Mouse (Mus musculus) cortical plate, adult 2 months (tissue): Measurements from ENCODE around the gene Ier5l. TPM values are rescaled to one million over a fixed set of nuclear protein-coding genes. Genes with fewer than 3 reads are reported as not detected.
A peak's percentile ranks its signal among the peaks of the same experiment; 100 is the strongest.

ENCODE experiments used
- H3K27ac ChIP-seq: fragments of 200-500 bp; 2 replicates; pipeline ENCODE4 v1.5.1; 2012; ENCODE audit warnings: low read length, control low read depth, inconsistent platforms; ENCODE audit not compliant: insufficient read depth
- H3K4me1 ChIP-seq: fragments of 200-500 bp; 2 replicates; pipeline ENCODE4 v1.6.1; 2011; ENCODE audit warnings: low read length; ENCODE audit not compliant: control insufficient read depth, insufficient read depth
- H3K4me3 ChIP-seq: fragments of 200-500 bp; 2 replicates; pipeline ENCODE4 v1.5.1; 2011; ENCODE audit warnings: mild to moderate bottlenecking, low read length, control low read depth; ENCODE audit not compliant: insufficient read depth
- CTCF ChIP-seq: fragments of 200-500 bp; IDR thresholded peaks from 2 replicates; pipeline ENCODE4 v1.5.1; 2011; ENCODE audit warnings: mild to moderate bottlenecking, control low read depth, low read length; ENCODE audit not compliant: insufficient read depth; ENCODE audit errors: extremely low read depth
- POLR2A ChIP-seq: fragments of 200-500 bp; IDR thresholded peaks from 2 replicates; pipeline ENCODE4 v1.6.1; 2011; ENCODE audit warnings: mild to moderate bottlenecking, low read length, control low read depth; ENCODE audit not compliant: insufficient read depth; ENCODE audit errors: extremely low read depth
- polyA plus RNA-seq: library from polyadenylated mRNA; depleted of rRNA; stranded (reverse); fragments of >200 nt; gene quantifications from 2 replicates; pipeline ENCODE4 v1.2.3, GENCODE M21; 2012

Ier5l gene
- polyA plus RNA-seq, 1 experiment = 22.1 TPM

GRCm38 (mm10) chr2:30444006-30444405 lies 30.0 kb downstream of the Ier5l start:
- no peak for TF ChIP-seq POLR2A
- TF ChIP-seq CTCF = no peak
- Histone ChIP-seq H3K4me1 (peaks cover 14% of the 10 kb centered on the region), H3K4me3 (no peak overlapping the region), H3K27ac (no peak overlapping the region)

- H3K27ac ChIP-seq = peak overlapping the region; percentile 97; the same call in 1 of the 2 replicates
- no peak overlapping the region for H3K4me3 ChIP-seq
- TF ChIP-seq POLR2A = no peak
- no peak for TF ChIP-seq CTCF
- H3K4me1 ChIP-seq = peaks cover 14% of the 10 kb centered on the region
Observed at GRCm38 (mm10) chr2:30443281-30443680, 30.7 kb downstream of the Ier5l start.

GRCm38 (mm10) chr2:30442498-30442890 lies 31.5 kb downstream of the Ier5l start:
- H3K27ac ChIP-seq = peak overlapping the region; percentile 97
- no peak overlapping the region for H3K4me3 ChIP-seq
- TF ChIP-seq POLR2A (no peak), CTCF (no peak)
- H3K4me1 ChIP-seq = peaks cover 14% of the 10 kb centered on the region

DNA sequence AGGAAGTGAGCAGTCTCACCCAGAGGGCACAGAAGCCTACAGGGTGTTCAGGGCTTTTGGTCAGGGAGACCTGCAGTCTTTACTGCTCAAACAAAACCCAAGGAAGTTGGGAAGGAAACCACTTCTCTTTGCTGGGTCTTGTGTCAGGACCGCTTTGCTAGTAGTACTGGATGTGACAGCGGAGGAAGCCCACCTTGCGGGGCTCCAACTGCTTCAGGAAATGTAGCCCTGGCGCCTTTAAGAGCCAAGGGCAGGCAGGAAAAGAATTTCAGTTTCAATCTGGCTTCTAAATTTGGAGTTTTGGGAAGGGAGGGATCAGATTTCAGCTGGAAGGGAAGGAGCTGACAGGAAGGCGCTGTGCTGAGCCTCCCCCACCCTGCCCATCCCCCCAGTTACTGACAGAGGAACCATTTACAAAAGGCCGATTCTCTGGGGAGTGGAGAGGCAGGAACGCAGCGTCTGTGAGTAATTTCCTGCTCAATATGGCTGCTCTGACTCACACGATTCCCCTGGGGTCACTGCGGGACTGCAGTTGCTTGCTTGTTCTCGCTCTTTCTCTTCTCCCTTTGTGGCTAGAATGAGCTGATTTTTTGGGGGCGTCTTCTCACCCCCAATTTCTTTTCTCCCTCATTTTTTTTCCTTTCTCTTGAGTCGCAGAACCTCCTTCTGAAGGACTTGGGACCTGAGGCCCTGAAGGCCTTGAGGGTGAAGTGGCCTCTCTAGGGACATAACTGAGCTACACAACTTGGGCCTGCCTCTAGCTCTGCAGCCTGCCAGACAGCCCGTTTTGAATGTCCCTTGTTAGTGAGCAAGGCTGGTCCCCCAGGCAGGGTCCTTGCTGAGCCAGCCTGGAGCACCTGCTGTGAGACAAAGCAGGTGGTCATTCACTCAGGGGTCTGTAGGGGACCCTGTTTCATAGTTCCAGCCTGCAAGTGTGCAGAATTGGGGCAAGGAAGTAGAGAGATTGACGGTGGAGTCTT lies 32.2 kb downstream of the Ier5l start:
- Histone ChIP-seq H3K4me3 (peak overlapping the region; percentile 4; the same call in 1 of the 2 replicates), H3K4me1 (peaks cover 14% of the 10 kb centered on the region), H3K27ac (peak overlapping the region; percentile 97)
- TF ChIP-seq CTCF (no peak), POLR2A (peak; percentile 65; the same call in 1 of the 2 replicates)

DNA sequence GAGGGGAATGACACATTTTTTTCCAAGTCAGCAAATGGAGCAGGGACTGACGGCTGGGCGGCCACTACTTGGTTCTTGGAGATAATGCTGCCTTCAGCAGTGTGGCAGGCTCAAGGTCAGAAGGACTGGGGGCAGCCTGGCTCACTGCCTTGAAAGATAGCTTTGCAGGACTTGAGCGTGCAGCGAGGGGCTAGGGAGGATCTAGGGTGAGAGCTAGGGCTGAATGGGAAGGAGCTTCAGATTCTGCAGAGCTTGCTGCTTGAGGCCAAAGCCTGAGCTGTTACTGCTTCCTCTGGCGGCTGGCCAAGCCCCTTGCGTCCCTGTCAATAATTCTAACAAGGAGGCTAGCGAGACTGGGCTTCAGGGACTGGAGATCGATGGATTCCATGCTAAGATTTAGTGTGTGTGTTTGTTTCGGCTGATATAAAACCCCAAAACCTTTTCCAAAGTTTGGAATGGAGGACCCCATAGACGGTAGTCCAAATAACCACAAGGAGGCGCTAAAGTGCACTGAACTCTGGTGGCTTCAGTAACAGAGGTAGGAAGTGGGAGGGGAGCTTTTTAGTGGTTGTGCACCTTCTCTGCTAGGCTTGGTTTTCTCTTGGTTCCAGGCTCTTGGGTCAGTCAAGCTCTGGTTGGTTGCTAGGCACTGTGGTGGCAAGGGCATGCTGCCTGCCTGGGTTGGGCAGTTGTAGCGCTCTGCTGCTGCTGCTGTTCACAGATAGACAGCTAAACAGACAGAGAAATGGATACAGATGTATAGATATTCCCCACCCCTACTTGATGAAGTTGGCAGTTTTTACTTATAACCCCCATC lies 33.1 kb downstream of the Ier5l start:
- Histone ChIP-seq H3K27ac (peak overlapping the region; percentile 97), H3K4me1 (peaks cover 14% of the 10 kb centered on the region), H3K4me3 (no peak overlapping the region)
- TF ChIP-seq POLR2A (0 out of 2 replicates have a peak, but pooled peaks have one; percentile 51), CTCF (peak; percentile 69)

DNA sequence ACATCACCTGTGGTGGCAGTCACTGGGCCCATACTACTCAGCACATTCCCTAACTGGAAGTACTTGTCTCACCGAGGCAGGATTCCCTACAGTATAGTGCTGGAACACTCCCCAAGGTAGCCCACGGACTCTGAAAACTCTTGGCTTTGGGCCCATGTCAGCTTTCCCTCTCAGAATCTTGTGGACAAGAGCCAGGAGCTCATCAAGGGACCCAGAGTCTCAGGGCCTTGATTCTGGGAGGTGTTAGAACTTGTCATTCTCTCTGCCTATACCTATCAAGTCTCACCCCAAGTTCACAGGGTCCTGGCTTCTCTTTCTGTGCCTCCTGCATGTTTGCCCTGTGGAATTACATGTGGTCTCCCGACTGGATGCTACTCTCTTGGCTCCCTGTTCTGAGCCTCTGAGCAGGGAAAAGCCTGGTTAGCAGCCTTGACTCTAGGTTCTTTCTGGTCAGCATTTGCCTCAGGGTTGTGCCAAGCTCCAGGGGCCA lies 33.8 kb downstream of the Ier5l start:
- TF ChIP-seq CTCF (no peak), POLR2A (no peak)
- Histone ChIP-seq H3K27ac (peak overlapping the region; percentile 97), H3K4me3 (no peak overlapping the region), H3K4me1 (peaks cover 14% of the 10 kb centered on the region)

DNA sequence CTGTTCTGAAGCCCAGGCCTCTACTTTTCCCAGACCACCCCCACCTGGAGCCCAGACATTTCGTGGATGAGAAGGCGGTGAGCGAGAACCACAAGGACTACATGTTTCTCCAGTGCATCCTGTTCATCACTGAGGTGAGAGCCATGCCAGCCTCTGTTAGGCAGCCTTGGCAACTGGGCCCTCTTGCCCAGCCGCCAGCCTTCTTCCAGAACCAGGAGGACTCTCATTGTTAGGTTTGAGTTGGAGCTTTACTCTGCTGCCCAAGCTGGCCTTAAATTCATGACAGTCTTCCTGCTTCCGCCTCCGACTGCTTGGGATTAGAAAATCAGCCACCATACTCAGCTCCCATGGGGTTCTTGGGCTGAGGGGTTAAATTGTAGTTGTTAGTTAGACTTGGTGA lies 34.4 kb downstream of the Ier5l start:
- TF ChIP-seq CTCF = no peak
- TF ChIP-seq POLR2A = no peak
- H3K27ac ChIP-seq = no peak overlapping the region
- no peak overlapping the region for H3K4me3 ChIP-seq
- H3K4me1 ChIP-seq = peaks cover 14% of the 10 kb centered on the region

DNA sequence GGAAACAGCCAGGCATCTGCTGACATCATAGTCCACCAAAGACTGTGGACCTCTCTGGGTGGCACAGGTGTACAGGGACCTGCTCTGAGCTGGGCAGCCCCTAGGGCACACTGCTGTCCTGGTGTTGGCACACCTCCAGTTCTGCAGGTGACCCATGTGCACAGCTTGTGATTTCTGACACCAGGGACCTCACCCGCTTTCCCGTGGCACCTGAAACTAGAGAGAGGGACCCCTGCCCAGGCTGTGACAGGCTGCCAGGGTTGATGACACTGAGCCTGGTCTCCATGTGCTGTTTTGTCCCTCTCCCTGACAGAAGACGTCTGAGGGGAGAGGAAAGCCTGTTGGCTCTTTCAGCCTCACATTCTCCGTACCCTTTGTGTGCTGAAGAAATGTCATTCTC lies 36.2 kb downstream of the Ier5l start:
- TF ChIP-seq CTCF = no peak
- TF ChIP-seq POLR2A = no peak
- H3K27ac ChIP-seq = no peak overlapping the region
- peaks cover 13% of the 10 kb centered on the region for H3K4me1 ChIP-seq
- no peak overlapping the region for H3K4me3 ChIP-seq

DNA sequence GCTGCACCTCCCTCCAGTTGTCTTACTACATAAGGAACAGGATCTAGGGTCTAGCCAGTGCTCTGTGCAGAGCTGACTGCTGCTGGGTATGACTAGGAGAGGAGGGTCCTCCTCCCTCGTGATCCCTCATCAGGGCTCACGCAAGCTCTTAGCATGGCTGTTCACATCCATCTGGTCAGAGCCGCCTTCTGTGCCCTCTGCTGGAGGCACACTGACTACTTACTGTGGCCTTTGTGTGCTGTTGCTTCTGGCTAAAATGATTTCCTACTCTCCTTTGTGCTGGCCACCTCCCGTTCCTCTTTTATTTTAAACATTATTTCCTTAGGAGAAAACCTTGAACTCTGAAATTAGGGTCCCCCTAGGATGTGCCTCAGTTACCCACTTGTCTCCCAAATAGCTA lies 37.2 kb downstream of the Ier5l start:
- TF ChIP-seq CTCF (no peak), POLR2A (no peak)
- Histone ChIP-seq H3K4me1 (peaks cover 6% of the 10 kb centered on the region), H3K4me3 (no peak overlapping the region), H3K27ac (no peak overlapping the region)
